Comparison of ENCODE assay signal across 9 mouse cellular contexts in genomic region chr7:81653988-81654387, GRCm38 (mm10). TPM values are rescaled to one million over a fixed set of nuclear protein-coding genes. Genes with fewer than 3 reads are reported as not detected.
DNase-seq lines count a peak whose midpoint lies in the region; ATAC-seq lines count a peak whose summit lies in the region.
"Had no signal": no experiment of that assay in that cellular context is flagged by ENCODE, and none has a peak within 500 bp of the region (broad histone marks: within the 10 kb centered on the region; RNA-seq: fewer than 3 reads in every experiment).

No protein-coding gene starts in this region.

- WGBS in heart, embryonic 13.5 days: 42% methylated on average over 8 of the region's 8 CpGs

- intact Hi-C loops in left cerebral cortex, postnatal 4 days (cut with DNase I): no loop called here

- peak; percentile 45 to 46 for DNase-seq in left cerebral cortex, adult 9 months (ENCODE audit: low spot score in 2 of 2)
- DNase-seq in left cerebral cortex, postnatal 4 days: no peak
- peak; percentile 37 for DNase-seq in embryo, embryonic 11.5 days (ENCODE audit: low read depth, low spot score)
- DNase-seq in mesoderm, embryonic 11.5 days (ENCODE audit: low read depth, low spot score): peak; percentile 58
- DNase-seq in cerebellum, postnatal 14 days: no peak
- no peak for DNase-seq in liver
- no peak for DNase-seq in ovary, postnatal 10 days (ENCODE audit: low spot score)
- DNase-seq: cerebellum, adult 11-12 months had no signal

- peak overlapping the region; percentile 43 for H3K4me2 ChIP-seq in heart, embryonic 13.5 days

- no peak for ATAC-seq in heart, embryonic 13.5 days (ENCODE audit: extremely low read depth, insufficient number of reproducible peaks, low FRiP score, low TSS enrichment)

- no peaks in the 10 kb centered on the region for H3K9me3 ChIP-seq in heart, embryonic 13.5 days

- H3K4me3 ChIP-seq in heart, embryonic 13.5 days: no peak overlapping the region

- H3K27me3 ChIP-seq in heart, embryonic 13.5 days (replicated peaks): no peaks in the 10 kb centered on the region

- peak overlapping the region; percentile 22; the same call in 1 of the 2 replicates for H3K27ac ChIP-seq in heart, embryonic 13.5 days (replicated peaks)

- peaks cover 65% of the 10 kb centered on the region for H3K4me1 ChIP-seq in heart, embryonic 13.5 days

- H3K9ac ChIP-seq in heart, embryonic 13.5 days: peak overlapping the region; percentile 47; the same call in 1 of the 2 replicates

- H3K36me3 ChIP-seq in heart, embryonic 13.5 days: no peaks in the 10 kb centered on the region

RNA-seq across cellular contexts. Expression of gene Homer2, which starts 53.3 kb away (rescaled TPM):
- total RNA-seq in left cerebral cortex, postnatal 4 days (2021): 10 to 100 TPM; 51.8 to 54.3 TPM
- 73.4 and 82.1 TPM in 2 replicates for polyA plus RNA-seq in heart, embryonic 13.5 days (2015; fragmentation: Nextera tagmentation; extraction: Ambion mirVana)

Comparison
In these comparisons a context has a peak if more than half of its experiments do, and no peak if none do; other contexts are left out.
1. DNase-seq: peak in left cerebral cortex, adult 9 months (2 of 2), embryo, embryonic 11.5 days (single experiment) and mesoderm, embryonic 11.5 days (single experiment); none in left cerebral cortex, postnatal 4 days (single experiment), cerebellum, postnatal 14 days (0 of 2), liver (single experiment) and ovary, postnatal 10 days (single experiment).